Comparison of ENCODE assay signal across 7 mouse cellular contexts in genomic region chr16:90349700-90350548, GRCm38 (mm10). TPM values are rescaled to one million over a fixed set of nuclear protein-coding genes. Genes with fewer than 3 reads are reported as not detected.
DNase-seq lines count a peak whose midpoint lies in the region; ATAC-seq lines count a peak whose summit lies in the region.

No protein-coding gene starts in this region.

- no peak overlapping the region for H3K9ac ChIP-seq in heart, embryonic 12.5 days
- H3K9ac ChIP-seq in kidney, embryonic 14.5 days (ENCODE audit: low read depth, low read length): no peak overlapping the region
- no peak overlapping the region for H3K9ac ChIP-seq in limb, embryonic 11.5 days (ENCODE audit: low read length)
- H3K9ac ChIP-seq in midbrain, embryonic 13.5 days (replicated peaks): no peak overlapping the region

- DNase-seq in brain, adult 2 months (ENCODE audit: low read depth, low spot score): peak; percentile 75
- peak; percentile 3 for DNase-seq in fat pad, adult 2 months (ENCODE audit: extremely low read depth, low read depth, low spot score)
- DNase-seq in limb, embryonic 11.5 days (ENCODE audit: low spot score): peak; percentile 88
- peak; percentile 34 to 57 for DNase-seq in spleen, postnatal 10 days (ENCODE audit: low spot score in 2 of 2)

- H3K4me2 ChIP-seq in heart, embryonic 12.5 days: no peak overlapping the region
- H3K4me2 ChIP-seq in kidney, embryonic 14.5 days (replicated peaks; ENCODE audit: low read depth, low read length): no peak overlapping the region
- no peak overlapping the region for H3K4me2 ChIP-seq in limb, embryonic 11.5 days (ENCODE audit: low read depth, severe bottlenecking)
- H3K4me2 ChIP-seq in midbrain, embryonic 13.5 days (replicated peaks): 0 out of 2 replicates have a peak overlapping the region, but pooled peaks have one; percentile 6

- no peaks in the 10 kb centered on the region for H3K36me3 ChIP-seq in heart, embryonic 12.5 days
- no peaks in the 10 kb centered on the region for H3K36me3 ChIP-seq in kidney, embryonic 14.5 days (ENCODE audit: control insufficient read depth, insufficient read depth, low read length)
- no peaks in the 10 kb centered on the region for H3K36me3 ChIP-seq in limb, embryonic 11.5 days (ENCODE audit: control insufficient read depth, insufficient read depth, low read length)
- H3K36me3 ChIP-seq in midbrain, embryonic 13.5 days: no peaks in the 10 kb centered on the region

- no peaks in the 10 kb centered on the region for H3K4me1 ChIP-seq in heart, embryonic 12.5 days (replicated peaks)
- no peaks in the 10 kb centered on the region for H3K4me1 ChIP-seq in kidney, embryonic 14.5 days (ENCODE audit: control insufficient read depth, insufficient read depth, low read length)
- no peaks in the 10 kb centered on the region for H3K4me1 ChIP-seq in limb, embryonic 11.5 days (ENCODE audit: control insufficient read depth, insufficient read depth, low read length)
- H3K4me1 ChIP-seq in midbrain, embryonic 13.5 days (replicated peaks): no peaks in the 10 kb centered on the region

- H3K9me3 ChIP-seq in heart, embryonic 12.5 days (replicated peaks): 0 out of 2 replicates have a peak, but pooled peaks cover 3% of the 10 kb centered on the region
- no peaks in the 10 kb centered on the region for H3K9me3 ChIP-seq in kidney, embryonic 14.5 days (ENCODE audit: control insufficient read depth, low read length)
- H3K9me3 ChIP-seq in limb, embryonic 11.5 days (ENCODE audit: control insufficient read depth, low read length): no peaks in the 10 kb centered on the region
- H3K9me3 ChIP-seq in midbrain, embryonic 13.5 days: no peaks in the 10 kb centered on the region

- ATAC-seq in heart, embryonic 12.5 days (ENCODE audit: insufficient number of reproducible peaks, low FRiP score): peak; percentile 85
- peak; percentile 100 for ATAC-seq in kidney, embryonic 14.5 days (ENCODE audit: low FRiP score, low TSS enrichment)
- peak; percentile 93 for ATAC-seq in limb, embryonic 11.5 days (ENCODE audit: insufficient number of reproducible peaks, low FRiP score, low TSS enrichment, low read depth)
- ATAC-seq in midbrain, embryonic 13.5 days: peak; percentile 99

- 0 out of 2 replicates have a peak, but pooled peaks cover 5% of the 10 kb centered on the region for H3K27me3 ChIP-seq in heart, embryonic 12.5 days (replicated peaks)
- H3K27me3 ChIP-seq in kidney, embryonic 14.5 days (ENCODE audit: control insufficient read depth, insufficient read depth, low read length): no peaks in the 10 kb centered on the region
- no peaks in the 10 kb centered on the region for H3K27me3 ChIP-seq in limb, embryonic 11.5 days (ENCODE audit: control insufficient read depth, insufficient read depth, low read length)
- H3K27me3 ChIP-seq in midbrain, embryonic 13.5 days: no peaks in the 10 kb centered on the region

- 29% methylated on average over 12 of the region's 13 CpGs for WGBS in heart, embryonic 12.5 days
- WGBS in kidney, embryonic 14.5 days: 32% methylated on average over 12 of the region's 13 CpGs
- WGBS in limb, embryonic 11.5 days: 31% methylated on average over 12 of the region's 13 CpGs
- WGBS in midbrain, embryonic 13.5 days: 29% methylated on average over 12 of the region's 13 CpGs

- H3K4me3 ChIP-seq in heart, embryonic 12.5 days: no peak overlapping the region
- no peak overlapping the region for H3K4me3 ChIP-seq in kidney, embryonic 14.5 days (ENCODE audit: low read length)
- no peak overlapping the region for H3K4me3 ChIP-seq in limb, embryonic 11.5 days (ENCODE audit: low read depth, low read length)
- H3K4me3 ChIP-seq in midbrain, embryonic 13.5 days (replicated peaks): no peak overlapping the region

- H3K27ac ChIP-seq in heart, embryonic 12.5 days (ENCODE audit: poor library complexity, severe bottlenecking): no peak overlapping the region
- H3K27ac ChIP-seq in kidney, embryonic 14.5 days (ENCODE audit: low read depth, low read length): no peak overlapping the region
- H3K27ac ChIP-seq in limb, embryonic 11.5 days (replicated peaks; ENCODE audit: low read depth, low read length): no peak overlapping the region
- no peak overlapping the region for H3K27ac ChIP-seq in midbrain, embryonic 13.5 days

RNA-seq across cellular contexts. Expression of gene Hunk, which starts 35.9 kb away (rescaled TPM):
- 19.3 and 22.4 TPM in 2 replicates for polyA plus RNA-seq in heart, embryonic 12.5 days (2016; fragmentation: Nextera tagmentation; extraction: Ambion mirVana)
- polyA plus RNA-seq in kidney, embryonic 14.5 days (2014; fragmentation: Nextera tagmentation; extraction: Ambion mirVana): 10.3 and 16.6 TPM in 2 replicates
- 19.0 and 22.7 TPM in 2 replicates for polyA plus RNA-seq in limb, embryonic 11.5 days (2014; fragmentation: Nextera tagmentation; extraction: Ambion mirVana)
- polyA plus RNA-seq in midbrain, embryonic 13.5 days (2015; fragmentation: Nextera tagmentation; extraction: Ambion mirVana): 6.5 and 8.5 TPM in 2 replicates

Comparison
In these comparisons a context has a peak if more than half of its experiments do, and no peak if none do; other contexts are left out.
1. DNase-seq: peak in every context shown above with its lines; median percentile 88 in limb, embryonic 11.5 days; 75 in brain, adult 2 months; 46 in spleen, postnatal 10 days; 3 in fat pad, adult 2 months.